Mouse (Mus musculus): ENCODE data around the gene Lrrtm3. TPM values are rescaled to one million over a fixed set of nuclear protein-coding genes. Genes with fewer than 3 reads are reported as not detected.

Lrrtm3 gene
- polyA plus RNA-seq, 1 experiment = 0.25 TPM

GRCm38 (mm10) chr10:64088774-64089460 lies 1.2 kb downstream of the Lrrtm3 start:
- Histone ChIP-seq H3K36me3 (ENCODE audit: control insufficient read depth, insufficient read depth, low read length) (no peaks in the 10 kb centered on the region), H3K27ac (ENCODE audit: insufficient read depth, low read depth, low read length) (no peak overlapping the region), H3K27me3 (ENCODE audit: control insufficient read depth, insufficient read depth, low read length) (no peaks in the 10 kb centered on the region), H3K4me3 (ENCODE audit: low read depth, low read length) (no peak overlapping the region), H3K4me1 (ENCODE audit: control insufficient read depth, insufficient read depth, insufficient read length, low read length) (no peaks in the 10 kb centered on the region)
- WGBS = 37% methylated on average over 19 of the region's 19 CpGs
- no peak for TF ChIP-seq CTCF (IDR thresholded peaks at IDR 0.05; ENCODE audit: extremely low read depth, insufficient read length, insufficient replicate concordance, low read depth, low read length)
- TF ChIP-seq POLR2A (IDR thresholded peaks at IDR 0.05; ENCODE audit: low read depth, low read length) = no peak

GRCm38 (mm10) chr10:64087936-64088773 lies 1.9 kb downstream of the Lrrtm3 start:
- no peaks in the 10 kb centered on the region for H3K4me1 ChIP-seq (ENCODE audit: control insufficient read depth, insufficient read depth, insufficient read length, low read length)
- 12% methylated on average over 26 of the region's 26 CpGs for WGBS
- H3K4me3 ChIP-seq (ENCODE audit: low read depth, low read length) = peak overlapping the region; percentile 46
- no peaks in the 10 kb centered on the region for H3K36me3 ChIP-seq (ENCODE audit: control insufficient read depth, insufficient read depth, low read length)
- H3K27ac ChIP-seq (ENCODE audit: insufficient read depth, low read depth, low read length) = no peak overlapping the region
- TF ChIP-seq CTCF (IDR thresholded peaks at IDR 0.05; ENCODE audit: extremely low read depth, insufficient read length, insufficient replicate concordance, low read depth, low read length) = no peak
- no peak for TF ChIP-seq POLR2A (IDR thresholded peaks at IDR 0.05; ENCODE audit: low read depth, low read length)
- H3K27me3 ChIP-seq (ENCODE audit: control insufficient read depth, insufficient read depth, low read length) = no peaks in the 10 kb centered on the region

- Histone ChIP-seq H3K27me3 (ENCODE audit: control insufficient read depth, insufficient read depth, low read length) (no peaks in the 10 kb centered on the region), H3K27ac (ENCODE audit: insufficient read depth, low read depth, low read length) (no peak overlapping the region), H3K36me3 (ENCODE audit: control insufficient read depth, insufficient read depth, low read length) (no peaks in the 10 kb centered on the region), H3K4me1 (ENCODE audit: control insufficient read depth, insufficient read depth, insufficient read length, low read length) (no peaks in the 10 kb centered on the region), H3K4me3 (ENCODE audit: low read depth, low read length) (peak overlapping the region; percentile 46)
- TF ChIP-seq CTCF (IDR thresholded peaks at IDR 0.05; ENCODE audit: extremely low read depth, insufficient read length, insufficient replicate concordance, low read depth, low read length) = no peak
- no peak for TF ChIP-seq POLR2A (IDR thresholded peaks at IDR 0.05; ENCODE audit: low read depth, low read length)
- WGBS = 4% methylated on average over 12 of the region's 12 CpGs
Measured at GRCm38 (mm10) chr10:64087521-64087920, 2.6 kb downstream of the Lrrtm3 start.

GRCm38 (mm10) chr10:64086567-64087391 lies 3.3 kb downstream of the Lrrtm3 start:
- WGBS = 7% methylated on average over 12 of the region's 12 CpGs
- H3K4me3 ChIP-seq (ENCODE audit: low read depth, low read length) = peak overlapping the region; percentile 20; the same call in 1 of the 2 replicates

GRCm38 (mm10) chr10:64086183-64086566 lies 3.9 kb downstream of the Lrrtm3 start:
- Histone ChIP-seq H3K36me3 (ENCODE audit: control insufficient read depth, insufficient read depth, low read length) (no peaks in the 10 kb centered on the region), H3K27ac (ENCODE audit: insufficient read depth, low read depth, low read length) (no peak overlapping the region), H3K4me1 (ENCODE audit: control insufficient read depth, insufficient read depth, insufficient read length, low read length) (no peaks in the 10 kb centered on the region), H3K4me3 (ENCODE audit: low read depth, low read length) (no peak overlapping the region), H3K27me3 (ENCODE audit: control insufficient read depth, insufficient read depth, low read length) (no peaks in the 10 kb centered on the region)
- TF ChIP-seq CTCF (IDR thresholded peaks at IDR 0.05; ENCODE audit: extremely low read depth, insufficient read length, insufficient replicate concordance, low read depth, low read length) (no peak), POLR2A (IDR thresholded peaks at IDR 0.05; ENCODE audit: low read depth, low read length) (no peak)
- WGBS = 67% methylated on average over 16 of the region's 16 CpGs

More at GRCm38 (mm10) chr10:64086567-64087391, 3.3 kb downstream of the Lrrtm3 start:
- Histone ChIP-seq H3K4me1 (ENCODE audit: control insufficient read depth, insufficient read depth, insufficient read length, low read length) (no peaks in the 10 kb centered on the region), H3K27me3 (ENCODE audit: control insufficient read depth, insufficient read depth, low read length) (no peaks in the 10 kb centered on the region), H3K36me3 (ENCODE audit: control insufficient read depth, insufficient read depth, low read length) (no peaks in the 10 kb centered on the region), H3K27ac (ENCODE audit: insufficient read depth, low read depth, low read length) (no peak overlapping the region)
- TF ChIP-seq POLR2A (IDR thresholded peaks at IDR 0.05; ENCODE audit: low read depth, low read length) (no peak), CTCF (IDR thresholded peaks at IDR 0.05; ENCODE audit: extremely low read depth, insufficient read length, insufficient replicate concordance, low read depth, low read length) (no peak)

GRCm38 (mm10) chr10:64084465-64084864 lies 5.6 kb downstream of the Lrrtm3 start:
- H3K27me3 ChIP-seq (ENCODE audit: control insufficient read depth, insufficient read depth, low read length) = no peaks in the 10 kb centered on the region
- H3K27ac ChIP-seq (ENCODE audit: insufficient read depth, low read depth, low read length) = no peak overlapping the region
- H3K4me1 ChIP-seq (ENCODE audit: control insufficient read depth, insufficient read depth, insufficient read length, low read length) = no peaks in the 10 kb centered on the region
- WGBS = 39% methylated on average over 4 of the region's 4 CpGs
- H3K4me3 ChIP-seq (ENCODE audit: low read depth, low read length) = no peak overlapping the region
- H3K36me3 ChIP-seq (ENCODE audit: control insufficient read depth, insufficient read depth, low read length) = no peaks in the 10 kb centered on the region
- TF ChIP-seq POLR2A (IDR thresholded peaks at IDR 0.05; ENCODE audit: low read depth, low read length) (no peak), CTCF (IDR thresholded peaks at IDR 0.05; ENCODE audit: extremely low read depth, insufficient read length, insufficient replicate concordance, low read depth, low read length) (no peak)
